ENCODE assay signal across 21 mouse cellular contexts in genomic region chr1:64514184-64514583, GRCm38 (mm10). TPM values are rescaled to one million over a fixed set of nuclear protein-coding genes. Genes with fewer than 3 reads are reported as not detected.
DNase-seq lines count a peak whose midpoint lies in the region; TF ChIP-seq lines count a peak whose summit lies in the region.
"Had no signal": no experiment of that assay in that cellular context is flagged by ENCODE, and none has a peak within 500 bp of the region (broad histone marks: within the 10 kb centered on the region; RNA-seq: fewer than 3 reads in every experiment).

No protein-coding gene starts in this region.

- no peak overlapping the region for H3K4me3 ChIP-seq in left cerebral cortex, adult 2 months
- no peak overlapping the region for H3K4me3 ChIP-seq in cortical plate, adult 2 months (ENCODE audit: insufficient read depth, low read length)
- H3K4me3 ChIP-seq: embryonic facial prominence, embryonic 13.5 days; embryonic facial prominence, embryonic 15.5 days; erythroblast, embryonic 14.5 days; forebrain, embryonic 10.5 days; forebrain, embryonic 12.5 days had no signal

- no peak for DNase-seq in left cerebral cortex, adult 2 months (ENCODE audit: extremely low spot score in 1 of 2, low spot score in 2 of 2)
- no peak for DNase-seq in left cerebral cortex, adult 11 months (ENCODE audit: low spot score)
- peak; percentile 42 for DNase-seq in right cerebral cortex, adult 18-20 months
- DNase-seq in right cerebral cortex, postnatal 4 days, result no peak
- DNase-seq in spleen, postnatal 14 days (ENCODE audit: low spot score in 2 of 2), result no peak
- DNase-seq in cerebellum, adult 9-11 months, result no peak
- DNase-seq: adrenal gland, adult 2 months; adrenal gland, postnatal 10 days; adrenal gland, postnatal 25 days; cerebellum, adult 11 months; cerebellum, adult 18-20 months; cerebellum, adult 8-10 months; cerebellum, postnatal 10 days; cerebellum, postnatal 25 days; embryo, embryonic 11 days had no signal

- H3K27ac ChIP-seq in left cerebral cortex, adult 2 months, result peak overlapping the region; percentile 83
- H3K27ac ChIP-seq in cortical plate, adult 2 months (ENCODE audit: insufficient read depth, low read length), result peak overlapping the region; percentile 93
- H3K27ac ChIP-seq: embryonic facial prominence, embryonic 13.5 days; embryonic facial prominence, embryonic 15.5 days; forebrain, embryonic 10.5 days; forebrain, embryonic 12.5 days had no signal

- intact Hi-C loops in left cerebral cortex, adult 2 months (cut with DNase I), result no loop called here

- TF ChIP-seq POLR2A in cortical plate, adult 2 months (IDR thresholded peaks at IDR 0.05; ENCODE audit: extremely low read depth, insufficient read depth, low read length), result no peak

- no peak for TF ChIP-seq CTCF in left cerebral cortex, adult 2 months (IDR thresholded peaks at IDR 0.05)
- TF ChIP-seq CTCF in cortical plate, adult 2 months (IDR thresholded peaks at IDR 0.05; ENCODE audit: extremely low read depth, insufficient read depth, low read length), result no peak

- peaks cover 2% of the 10 kb centered on the region; the same call in 1 of the 2 replicates for H3K4me1 ChIP-seq in cortical plate, adult 2 months (ENCODE audit: control insufficient read depth, insufficient read depth, low read length)
- H3K4me1 ChIP-seq: embryonic facial prominence, embryonic 13.5 days; embryonic facial prominence, embryonic 15.5 days; forebrain, embryonic 10.5 days; forebrain, embryonic 12.5 days had no signal

RNA-seq across cellular contexts. Expression of gene Creb1, which starts 18.3 kb away (rescaled TPM):
- total RNA-seq in left cerebral cortex, adult 2 months (2021), result 10 to 100 TPM; 49.2 to 55.7 TPM
- polyA plus RNA-seq in cortical plate, adult 2 months (2012; rRNA removed), result 14.8 and 15.2 TPM in 2 replicates
